Mouse (Mus musculus) hematopoietic stem cell, adult 5-6 weeks (primary cell): Measurements from ENCODE around the gene Ndufb2. TPM values are rescaled to one million over a fixed set of nuclear protein-coding genes. Genes with fewer than 3 reads are reported as not detected.

Experiments used
- ATAC-seq, 2 experiments: fragments of 125-278 bp in 1 of 2; replicated peaks in 1 of 2; 2 replicates each; pipeline ENCODE4 v1.8.0; 2016 to 2017; ENCODE audit warnings: inconsistent platforms in 2 of 2, mild to moderate bottlenecking in 2 of 2, moderate number of reproducible peaks in 2 of 2, low read depth in 1 of 2, moderate TSS enrichment in 1 of 2; ENCODE audit not compliant: low FRiP score in 2 of 2, poor library complexity in 2 of 2, severe bottlenecking in 2 of 2, insufficient read depth in 1 of 2, low TSS enrichment in 1 of 2
- total RNA-seq: library from RNA; stranded (forward); fragments of 172-1452, 232-1000 nt; gene quantifications from 2 replicates; pipeline ENCODE4 v1.2.3, GENCODE M21; 2017

The Ndufb2 gene
- total RNA-seq, result 55.3 and 60.3 TPM in 2 replicates

DNA sequence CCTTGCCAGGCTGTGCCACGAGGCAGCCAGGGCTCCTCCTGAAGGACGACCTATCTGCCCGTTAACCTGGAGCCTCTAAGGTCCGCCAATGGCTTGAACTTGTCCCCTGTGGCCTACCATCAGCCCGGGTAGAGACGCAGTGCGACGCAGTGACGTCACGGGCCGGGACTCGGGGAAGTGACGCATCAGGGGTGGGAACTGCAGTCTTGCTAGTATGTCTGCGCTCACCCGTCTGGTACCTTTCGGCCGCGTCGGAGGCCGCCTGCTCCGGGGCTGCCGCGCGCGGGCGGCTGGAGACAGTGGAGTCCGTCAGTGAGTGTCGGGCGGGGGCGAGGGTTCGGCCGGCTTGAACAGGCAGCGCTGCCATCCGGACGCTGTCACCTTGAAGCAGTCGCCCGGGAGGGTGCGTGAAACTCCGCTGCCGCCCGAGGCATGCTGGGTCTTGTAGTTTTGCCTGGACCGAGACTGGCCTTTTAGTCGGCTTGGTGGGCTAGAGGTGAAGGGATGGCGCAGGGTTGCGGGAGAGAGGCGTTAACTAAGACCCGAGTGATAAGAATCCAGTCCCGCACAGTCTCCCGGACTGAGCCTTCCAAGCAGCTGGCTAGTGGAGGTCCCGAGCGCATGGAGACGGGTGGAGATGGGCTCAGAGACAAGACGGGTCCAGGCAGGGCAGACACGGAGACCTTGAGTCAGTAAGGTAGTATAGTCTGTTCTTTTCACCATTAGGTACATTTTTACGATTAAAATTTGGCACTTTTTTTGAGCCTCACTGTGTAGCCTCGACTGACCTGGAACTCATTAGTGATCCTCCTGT is at the start of gene Ndufb2:
TSS of gene Ndufb2 (plus strand) at position 174 of the 814 bp plus-strand sequence.
- ATAC-seq, result peak; percentile 99

DNA sequence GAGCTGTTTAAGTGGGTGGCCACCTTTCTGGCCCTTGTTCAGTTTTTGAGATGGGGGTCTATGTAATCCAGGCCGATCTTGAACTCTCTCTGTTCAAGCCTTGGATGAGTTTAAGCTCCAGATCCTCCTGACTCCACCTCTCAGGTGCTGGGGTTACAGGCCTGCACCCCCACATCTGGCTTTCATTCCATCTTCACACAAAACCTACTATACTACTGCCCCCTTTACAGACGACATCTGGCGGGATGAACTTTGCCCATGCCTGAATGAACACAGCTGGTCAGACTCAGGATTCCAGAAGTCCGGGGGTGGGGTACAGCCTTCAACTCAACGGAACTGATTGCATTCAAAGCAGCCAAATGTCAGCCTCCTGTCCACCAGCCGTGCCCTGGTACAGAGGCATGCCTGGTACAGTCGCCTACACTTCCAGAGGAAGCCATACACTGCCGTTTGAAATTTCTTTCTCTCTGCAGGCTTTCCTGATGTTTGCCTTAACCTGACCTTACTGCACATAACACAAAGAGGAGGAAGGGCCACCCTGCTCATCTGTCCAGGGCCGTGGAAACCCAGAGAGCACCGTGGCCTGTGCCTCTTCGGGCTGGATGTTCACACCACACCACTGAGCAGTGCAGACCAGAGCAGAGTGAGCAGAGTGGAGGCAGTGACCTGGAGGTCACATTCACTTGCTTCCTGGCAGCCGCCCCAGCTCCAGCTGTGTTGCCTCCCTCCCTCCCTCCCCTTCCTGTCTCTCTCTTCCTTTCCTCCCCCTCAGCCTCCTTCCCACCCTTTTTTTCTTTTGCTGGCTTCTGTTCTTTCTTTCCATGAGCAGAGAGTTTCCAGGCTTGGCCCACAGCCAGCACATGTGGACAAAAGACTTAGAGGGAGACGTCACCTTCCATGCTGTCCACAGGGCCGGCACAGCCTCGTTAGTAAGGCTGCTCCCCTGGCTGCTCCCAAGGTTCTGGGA is 49.5 kb upstream of the Ndufb2 start:
- ATAC-seq, result no peak

DNA sequence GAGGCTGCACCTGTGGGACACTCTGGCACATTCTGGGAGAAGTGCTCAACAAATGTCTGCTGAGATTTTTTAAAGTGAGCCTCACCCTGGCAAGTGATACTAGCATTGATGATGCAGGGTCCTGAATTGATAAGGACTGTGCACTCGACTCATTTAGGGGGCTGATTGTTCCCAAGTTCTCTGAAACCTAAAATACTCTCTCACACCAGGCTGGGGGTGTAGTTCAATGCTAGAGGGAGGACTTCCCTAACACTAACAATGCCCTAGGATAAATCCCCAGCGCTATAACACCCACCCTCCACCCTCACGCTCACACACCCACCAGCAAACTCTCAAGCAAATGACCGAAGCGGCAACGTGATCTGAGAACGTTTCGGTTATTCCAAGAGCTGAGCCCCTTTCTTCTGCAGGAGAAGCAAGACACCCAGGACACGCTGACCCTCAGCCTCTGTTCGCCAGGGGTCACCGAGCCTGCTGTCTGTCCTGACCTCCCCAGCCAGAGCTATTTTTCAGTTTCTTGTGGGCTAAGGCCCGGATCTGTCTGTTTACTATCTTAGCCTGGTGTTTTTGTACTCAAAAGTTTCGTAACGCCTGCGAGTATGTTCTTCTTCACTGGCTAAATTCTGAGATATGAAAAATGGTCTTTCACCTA is 48.5 kb upstream of the Ndufb2 start:
- no peak for ATAC-seq

DNA sequence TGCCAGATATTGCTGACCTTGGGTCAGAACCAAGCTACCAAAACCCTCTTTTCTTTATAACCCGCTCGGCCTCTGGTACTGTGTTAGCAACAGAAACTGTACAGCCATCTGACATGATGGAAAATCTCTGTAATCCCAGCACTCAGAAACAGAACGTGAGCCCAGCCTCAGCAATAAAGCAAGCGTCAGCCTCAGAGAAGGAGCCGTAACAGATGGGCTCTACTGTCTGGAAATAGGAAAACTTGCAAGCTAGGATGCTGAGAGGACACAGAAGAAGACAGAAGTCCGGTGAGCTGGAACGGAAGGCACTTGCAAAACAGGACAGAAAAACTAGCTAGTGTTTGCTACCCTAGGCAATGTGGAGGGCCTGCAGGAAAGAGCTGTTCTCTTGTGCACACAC is 46.9 kb upstream of the Ndufb2 start:
- ATAC-seq, result no peak

DNA sequence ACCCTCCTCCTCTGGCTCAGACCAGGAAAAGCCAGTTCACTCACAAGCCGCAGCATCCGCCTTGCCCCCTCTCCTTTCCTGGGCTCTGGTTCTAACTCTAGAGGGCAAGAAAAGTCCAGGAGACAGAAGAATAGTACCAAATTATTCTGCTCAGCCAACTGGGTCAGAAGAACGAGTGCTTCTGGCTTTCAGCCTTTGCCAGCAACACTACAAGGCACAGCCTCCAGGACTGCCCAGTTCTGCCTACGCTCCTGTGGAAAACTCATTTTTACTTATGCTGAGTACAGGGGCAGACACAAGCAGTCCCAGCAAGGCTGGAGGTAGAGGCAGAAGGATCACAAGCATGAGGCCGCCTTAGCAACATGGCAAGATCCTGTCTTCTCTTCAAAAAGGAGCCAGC is 44.3 kb upstream of the Ndufb2 start:
- no peak for ATAC-seq

DNA sequence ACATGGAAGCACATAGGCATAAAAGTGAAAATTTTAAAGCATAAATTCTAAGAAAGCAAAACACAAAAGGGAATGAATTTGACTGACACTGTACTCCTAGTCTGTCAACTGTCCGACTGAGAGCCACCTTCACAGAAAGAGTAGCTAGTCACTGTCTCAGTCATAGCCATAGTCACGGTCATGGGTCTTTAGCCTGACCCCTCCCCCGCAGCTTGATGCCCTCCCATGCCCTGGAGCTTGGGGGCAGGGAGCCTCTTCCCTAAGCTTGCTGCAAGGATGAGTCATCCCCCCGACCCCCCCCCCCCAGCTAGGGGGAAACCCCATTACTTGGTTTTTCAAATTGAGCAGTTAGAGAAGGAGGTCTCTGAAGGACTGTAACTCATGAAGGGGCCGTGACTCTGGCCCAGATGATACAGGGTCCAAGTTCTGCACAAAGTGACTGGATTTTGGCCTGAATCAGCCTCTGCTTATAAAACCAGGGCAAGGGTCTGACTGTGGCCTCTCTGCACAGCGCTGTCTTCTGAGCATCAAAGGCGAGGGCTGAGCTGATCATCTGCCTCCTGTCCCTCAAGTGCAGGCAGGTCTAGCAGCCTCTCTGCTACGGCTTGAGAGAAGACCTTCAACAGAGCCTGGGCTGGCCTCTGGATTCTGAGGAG is 40.3 kb upstream of the Ndufb2 start:
- ATAC-seq, result peak; percentile 27 to 45; a peak in 2 of 4 replicates

DNA sequence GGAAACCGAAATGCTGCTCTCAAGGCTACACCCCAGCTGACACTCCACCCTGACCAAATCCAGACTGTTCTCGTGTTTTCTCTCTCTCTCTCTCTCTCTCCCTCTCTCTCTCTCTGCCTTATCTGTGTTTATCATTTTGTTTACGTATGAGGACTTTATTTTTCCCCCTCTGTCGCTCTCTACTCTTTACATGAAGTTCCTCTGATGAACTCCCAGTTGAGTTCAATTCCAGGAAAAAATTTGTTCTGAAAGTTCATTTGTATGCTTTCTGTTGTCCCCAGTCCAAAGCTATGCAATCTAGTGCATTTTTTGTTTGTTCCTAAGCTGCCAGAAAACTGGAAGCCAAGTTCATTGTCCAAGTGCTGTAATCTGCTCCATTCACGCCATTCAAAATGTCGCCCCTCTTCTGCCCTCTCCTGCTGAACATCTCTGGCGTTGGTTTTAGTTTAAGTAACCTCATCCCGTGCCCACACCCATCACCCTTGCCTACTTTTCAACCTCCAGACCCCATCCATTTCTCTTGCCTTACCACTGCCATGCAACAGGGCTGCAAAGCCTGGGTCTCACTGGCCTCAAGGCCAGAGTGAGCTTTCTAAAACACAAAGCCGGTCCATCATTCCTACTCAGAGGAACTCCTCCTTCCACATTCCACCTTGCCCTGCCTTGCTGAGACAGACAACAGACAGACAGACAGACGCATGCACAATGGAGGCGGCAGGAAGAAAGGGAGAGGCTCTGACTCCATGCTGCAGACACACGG is 37.3 kb upstream of the Ndufb2 start:
- no peak for ATAC-seq

DNA sequence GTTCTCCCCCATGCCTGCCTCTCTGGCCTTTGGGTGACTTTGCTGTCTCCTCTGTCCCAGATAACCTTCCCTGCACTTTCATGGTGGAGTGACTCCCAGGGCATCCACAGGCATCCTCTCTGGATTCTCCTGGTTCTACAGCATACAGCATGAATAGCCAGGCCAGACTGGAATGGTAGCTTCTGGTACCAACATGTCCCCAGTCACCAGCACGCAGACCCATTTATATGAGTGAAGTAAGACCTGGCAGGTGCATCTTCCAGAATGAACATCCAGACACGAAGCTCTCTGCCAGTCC is 36.8 kb upstream of the Ndufb2 start:
- ATAC-seq, result no peak

DNA sequence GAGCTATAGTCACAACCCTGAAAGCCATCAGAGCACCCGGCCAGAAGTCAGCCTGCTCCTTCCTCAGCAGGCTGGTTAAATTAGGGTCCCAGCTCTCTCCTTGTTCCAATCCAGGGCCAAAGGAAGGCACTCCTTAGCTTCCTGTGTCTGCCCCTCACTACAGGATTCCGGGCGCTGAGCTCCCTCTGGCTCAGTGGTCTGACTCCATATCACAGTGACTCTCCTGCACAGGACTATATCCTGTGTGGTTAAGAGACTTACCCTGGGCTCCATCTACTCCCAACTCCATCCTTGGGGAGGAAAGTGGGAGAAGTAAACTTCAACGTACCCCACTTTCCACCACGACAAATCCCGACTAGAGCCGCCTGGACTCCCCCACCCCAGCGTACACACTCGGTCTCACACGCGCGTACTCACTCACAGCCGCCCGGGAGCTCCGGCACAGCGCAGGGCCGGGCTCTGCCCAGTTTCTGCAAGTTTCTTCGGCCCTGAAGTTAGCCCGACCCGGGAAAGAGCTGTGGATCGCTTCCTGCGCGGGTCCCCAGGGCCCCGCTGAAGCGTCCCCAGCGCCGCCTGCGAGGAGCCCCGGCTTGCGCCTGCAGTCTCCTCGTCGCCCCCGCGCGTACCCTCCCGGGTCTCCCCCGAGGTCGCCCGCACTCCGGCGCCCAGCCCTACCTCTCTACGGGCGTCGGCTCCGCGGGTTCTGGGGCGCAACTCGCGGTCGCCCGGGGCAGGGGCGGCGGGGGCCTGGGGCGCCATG is 35.3 kb upstream of the Ndufb2 start:
- peak; percentile 33 to 47; a peak in 2 of 4 replicates for ATAC-seq

DNA sequence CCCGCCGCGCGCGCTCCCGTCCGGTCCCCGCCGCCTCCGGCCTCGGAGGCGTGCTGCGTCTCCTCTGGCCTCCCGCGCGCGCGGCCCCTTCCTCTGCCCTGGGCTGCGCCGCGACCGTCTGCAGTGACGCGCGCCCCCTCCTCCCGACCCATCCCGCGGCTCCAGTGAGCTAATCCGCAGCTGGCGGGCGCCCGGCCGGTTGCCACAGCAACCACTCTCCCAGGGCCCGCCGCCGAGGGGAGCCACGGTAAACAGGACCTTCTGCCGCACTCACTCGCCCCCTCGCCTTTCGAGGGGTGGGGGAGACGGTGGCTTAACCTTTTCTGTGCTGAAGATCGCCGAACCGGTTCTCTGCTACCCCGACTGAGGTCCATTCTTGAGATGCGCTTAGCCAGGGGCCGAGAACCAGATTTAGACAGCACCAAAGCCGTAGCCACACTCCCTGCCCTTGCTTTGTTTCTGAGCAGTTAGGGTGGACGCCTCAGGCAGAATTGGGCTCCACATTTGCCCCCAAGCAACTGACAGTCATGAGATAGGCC is 34.6 kb upstream of the Ndufb2 start, which contains the start of gene Dennd2a:
TSS of gene Dennd2a (minus strand) at position 145 of the 539 bp plus-strand sequence.
- ATAC-seq, result peak; percentile 18 to 33; a peak in 2 of 4 replicates

DNA sequence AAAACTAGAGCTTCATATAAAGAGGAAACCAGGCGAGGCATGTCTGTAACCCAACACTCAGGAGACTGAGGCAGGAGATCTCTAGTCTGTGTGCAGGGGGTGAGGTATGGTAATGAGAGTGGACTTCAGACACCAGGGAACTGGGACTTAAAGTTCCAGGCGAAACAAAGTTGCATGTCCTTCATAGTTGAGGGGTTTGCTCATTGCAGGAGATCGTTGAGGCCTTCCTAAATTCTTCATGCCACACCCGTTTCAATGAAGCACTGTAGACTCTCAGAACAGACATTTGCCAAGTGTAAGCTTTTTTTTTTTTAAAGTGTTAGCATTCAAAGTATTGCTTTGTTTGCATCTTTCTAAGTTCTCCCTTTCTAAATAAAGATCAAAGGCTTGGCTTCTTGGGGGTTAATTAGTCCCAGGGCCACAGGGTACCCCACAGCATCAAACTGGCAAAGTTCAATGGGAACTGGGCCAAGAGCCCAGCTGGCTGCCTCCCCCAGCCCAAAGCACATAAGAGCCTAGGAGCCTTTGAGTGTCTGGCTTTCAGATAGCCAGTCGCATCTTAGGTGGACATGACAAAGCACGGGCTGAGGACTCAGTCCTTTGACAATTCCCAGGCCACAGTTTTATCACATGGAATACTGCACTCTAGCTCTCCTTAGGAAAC is 33.0 kb upstream of the Ndufb2 start:
- ATAC-seq, result no peak

DNA sequence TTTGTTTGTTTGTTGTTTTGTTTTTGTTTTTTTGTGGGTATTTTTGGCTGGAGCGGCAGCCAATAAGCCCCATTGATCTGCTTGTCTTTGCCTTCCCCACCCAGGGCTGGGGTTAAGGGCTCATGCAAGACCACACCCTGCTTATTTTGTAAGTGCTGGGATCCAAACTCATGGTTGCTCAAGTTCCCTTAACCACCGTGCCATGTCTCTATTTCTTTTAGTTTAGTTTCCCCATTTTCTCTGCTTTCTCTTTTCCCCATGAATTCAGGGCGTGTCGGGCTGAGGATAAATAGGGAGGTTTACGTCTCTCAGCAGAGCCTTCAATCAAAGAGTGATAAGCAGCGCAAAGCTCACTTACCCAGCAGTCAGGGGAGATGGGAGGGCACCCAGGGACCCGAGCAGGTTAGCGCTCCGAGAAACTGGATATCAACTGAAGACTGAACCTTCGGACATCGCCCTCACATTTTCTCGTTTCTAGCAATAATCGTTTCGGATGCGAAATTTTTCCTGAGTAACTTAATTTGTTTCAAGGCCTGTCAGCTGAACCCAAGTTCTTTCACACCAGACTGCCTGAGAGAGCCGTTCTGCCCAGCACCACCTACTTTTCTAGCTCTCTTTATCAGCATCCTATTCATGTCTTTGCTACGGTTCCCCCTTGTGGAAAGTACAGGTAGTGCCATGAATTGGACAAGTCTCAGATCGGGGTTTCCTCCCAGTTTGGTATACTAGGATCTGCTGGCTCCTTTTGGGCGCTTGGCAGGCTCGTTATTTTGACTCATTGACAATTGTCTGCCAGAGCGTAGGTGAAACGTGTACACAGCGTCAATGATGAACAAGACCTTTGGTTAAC is 30.0 kb upstream of the Ndufb2 start:
- peak; percentile 91 to 92 for ATAC-seq

DNA sequence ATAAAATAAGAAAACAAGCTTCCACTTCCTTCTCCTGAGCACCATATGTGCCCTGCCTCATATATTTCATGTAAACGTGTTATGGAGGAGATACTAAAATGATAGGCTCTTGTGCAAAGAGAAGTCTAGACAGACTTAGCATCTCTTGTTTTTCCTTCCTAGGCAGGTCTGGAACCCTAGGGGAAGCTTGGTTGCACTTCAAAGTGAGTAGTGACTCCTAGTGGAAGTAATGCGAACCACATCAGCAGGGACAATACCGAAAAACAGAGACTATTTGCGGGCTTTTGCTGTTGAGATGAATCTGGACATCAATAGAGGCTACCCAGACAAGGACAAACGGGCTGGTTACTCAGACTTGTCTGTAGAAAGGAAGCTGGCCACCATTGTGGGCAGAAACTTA is 24.8 kb upstream of the Ndufb2 start:
- peak; percentile 43 to 61; a peak in 3 of 4 replicates for ATAC-seq

DNA sequence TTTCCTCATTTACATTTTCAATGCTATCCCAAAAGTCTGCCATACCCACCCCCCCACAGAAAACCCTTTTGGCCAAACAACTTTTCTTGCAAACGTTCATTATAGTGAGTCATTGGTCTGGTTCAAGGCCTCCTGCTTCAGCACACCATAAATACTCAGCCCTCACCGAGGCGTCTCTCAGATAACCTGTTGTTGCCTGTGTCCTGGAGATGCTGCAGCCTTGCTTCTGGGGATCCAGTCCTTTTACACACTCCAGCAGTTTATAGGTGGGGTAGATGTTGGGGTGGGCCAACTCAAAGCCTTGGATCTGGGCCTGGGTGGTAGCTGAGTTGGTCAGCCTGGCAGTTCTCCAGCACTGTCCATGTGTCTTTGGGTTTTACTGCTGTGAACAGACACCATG is 21.9 kb upstream of the Ndufb2 start:
- ATAC-seq, result no peak
